Mouse (Mus musculus) stomach, postnatal 0 days (tissue): ENCODE measurements at regions not wholly inside any gene's neighbourhood (a gene's known extent, or its start where the extent isn't known, plus 50 kb on each side); places are given as distances from the start of the nearest gene placed in this dataset.

Source experiments
- ATAC-seq: fragments of 200-750 bp; cut with Nextera tagmentation; 2 replicates; pipeline ENCODE4 v1.8.0; 2017; ENCODE audit not compliant: low FRiP score, low TSS enrichment
- DNase-seq: peaks from one replicate; pipeline ENCODE4 v3.0.0-alpha.2; 2016; ENCODE audit warnings: low spot score
- H3K27ac ChIP-seq: fragments of 300-500 bp; sonication (generic); replicated peaks from 2 replicates; pipeline ENCODE4 v1.5.1; 2014; ENCODE audit warnings: mild to moderate bottlenecking, control low read depth
- H3K27me3 ChIP-seq: fragments of 300-500 bp; sonication (generic); 2 replicates; pipeline ENCODE4 v1.6.1; 2014; ENCODE audit warnings: low read length; ENCODE audit not compliant: control insufficient read depth, insufficient read depth
- H3K36me3 ChIP-seq: fragments of 300-500 bp; sonication (generic); 2 replicates; pipeline ENCODE4 v1.6.1; 2014; ENCODE audit warnings: low read length, mixed read lengths; ENCODE audit not compliant: control insufficient read depth, insufficient read depth
- H3K4me1 ChIP-seq: fragments of 300-500 bp; sonication (generic); replicated peaks from 2 replicates; pipeline ENCODE4 v1.6.1; 2014; ENCODE audit warnings: antibody characterized with exemption; ENCODE audit not compliant: control insufficient read depth, insufficient read depth
- H3K4me2 ChIP-seq: fragments of 300-500 bp; sonication (generic); replicated peaks from 2 replicates; pipeline ENCODE4 v1.6.1; 2014; ENCODE audit warnings: low read depth, mild to moderate bottlenecking, control low read depth, moderate library complexity
- H3K4me3 ChIP-seq: fragments of 300-500 bp; sonication (generic); 2 replicates; pipeline ENCODE4 v1.5.1; 2014; ENCODE audit warnings: low read depth, low read length, control low read depth
- H3K9ac ChIP-seq: fragments of 300-500 bp; sonication (generic); 2 replicates; pipeline ENCODE4 v1.6.1; 2014; ENCODE audit warnings: mild to moderate bottlenecking, low read length, control low read depth, mixed read lengths
- H3K9me3 ChIP-seq: fragments of 300-500 bp; sonication (generic); 2 replicates; pipeline ENCODE4 v1.6.1; 2016; ENCODE audit warnings: low read length; ENCODE audit not compliant: control insufficient read depth
- CTCF ChIP-seq: IDR thresholded peaks from 2 replicates; pipeline ENCODE4 v1.5.1; 2016; ENCODE audit warnings: antibody characterized with exemption, low read depth, mild to moderate bottlenecking, moderate library complexity
- EP300 ChIP-seq: optimal IDR thresholded peaks from 2 replicates; pipeline ENCODE3; 2016; ENCODE audit warnings: antibody characterized with exemption
- WGBS: fragments of 180-500 bp; shearing (Covaris S2); extraction: QIAGEN DNeasy Blood & Tissue Kit; methylation state at CpG from one replicate; pipeline ENCODE4 v1.1.7; 2014; 5-methylcytosine and 5-hydroxymethylcytosine counted together

DNA sequence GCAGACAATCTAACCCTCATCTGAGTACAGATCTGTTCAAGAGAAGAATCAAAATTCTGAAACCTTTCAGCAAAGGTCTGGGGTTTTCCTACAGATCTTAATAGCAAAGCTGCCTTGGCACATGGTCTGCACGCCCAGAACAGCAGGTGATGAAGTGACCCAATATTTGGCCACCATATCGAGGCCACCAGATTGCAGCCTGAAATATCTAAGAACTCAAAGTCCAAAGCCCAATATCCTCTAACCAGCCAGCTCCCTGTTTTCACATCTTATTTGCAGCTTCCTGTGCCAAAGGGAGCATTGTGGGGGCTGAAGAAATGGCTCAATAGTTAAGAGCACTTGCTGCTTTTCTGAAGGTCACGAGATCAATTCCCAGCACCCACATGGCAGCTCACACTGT lies 52.8 kb upstream of the Rgs7 start:
- TF ChIP-seq CTCF, result no peak
- TF ChIP-seq EP300, result no peak
- 71% methylated on average over 3 of the region's 3 CpGs for WGBS
- 0 out of 2 replicates have a peak, but pooled peaks have one; percentile 26 for ATAC-seq
- no peaks in the 10 kb centered on the region for H3K36me3 ChIP-seq
- no peak overlapping the region for H3K9ac ChIP-seq
- peak; percentile 29 for DNase-seq
- no peaks in the 10 kb centered on the region for H3K4me1 ChIP-seq
- no peak overlapping the region for H3K27ac ChIP-seq
- no peak overlapping the region for H3K4me3 ChIP-seq
- H3K4me2 ChIP-seq, result no peak overlapping the region
- no peaks in the 10 kb centered on the region for H3K27me3 ChIP-seq
- H3K9me3 ChIP-seq, result no peaks in the 10 kb centered on the region
